Mouse (Mus musculus): ENCODE results near the gene Nudt2.

GRCm38 (mm10) chr4:41492951-41493350 lies 28.0 kb downstream of the Nudt2 start:
- TF ChIP-seq POLR2A (IDR thresholded peaks at IDR 0.05; ENCODE audit: insufficient read depth, low read depth, low read length) (no peak), CTCF (IDR thresholded peaks at IDR 0.05) (no peak), EP300 (IDR thresholded peaks at IDR 0.05; ENCODE audit: insufficient read depth, low read depth, low read length) (no peak)
